Mouse (Mus musculus): ENCODE measurements at regions not wholly inside any gene's neighbourhood (a gene's known extent, or its start where the extent isn't known, plus 50 kb on each side); places are given as distances from the start of the nearest gene placed in this dataset.

DNA sequence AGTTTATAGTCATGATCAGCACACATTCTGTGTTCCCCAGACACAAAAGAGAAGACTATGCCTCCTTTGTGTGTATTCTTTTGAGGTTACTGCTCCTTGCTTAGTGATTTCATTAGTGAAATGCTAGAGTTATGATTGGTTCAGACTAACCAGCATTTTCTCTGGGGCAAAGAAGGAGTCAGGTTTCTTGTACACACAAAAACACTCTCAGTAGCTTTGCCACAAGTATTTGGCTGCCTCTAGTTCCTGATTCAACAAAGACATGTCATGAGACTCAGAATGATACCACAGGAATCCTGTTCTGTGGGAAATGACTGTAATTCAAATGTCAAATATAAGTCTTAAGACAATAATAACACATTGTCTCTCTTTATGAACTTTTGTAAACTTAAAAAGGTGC, 86.9 kb downstream of the Alx1 start:
- Histone ChIP-seq H3K4me2 (replicated peaks; ENCODE audit: low read depth, low read length) (no peak overlapping the region), H3K9me3 (ENCODE audit: low read length) (no peaks in the 10 kb centered on the region), H3K4me1 (ENCODE audit: insufficient read depth, low read length) (no peaks in the 10 kb centered on the region), H3K27ac (ENCODE audit: low read length) (no peak overlapping the region), H3K36me3 (ENCODE audit: insufficient read depth, low read length) (no peaks in the 10 kb centered on the region), H3K9ac (replicated peaks; ENCODE audit: low read length) (no peak overlapping the region), H3K4me3 (ENCODE audit: low read length) (no peak overlapping the region), H3K27me3 (ENCODE audit: insufficient read depth, low read length) (no peaks in the 10 kb centered on the region)
- ATAC-seq (ENCODE audit: low FRiP score, low TSS enrichment) = no peak

DNA sequence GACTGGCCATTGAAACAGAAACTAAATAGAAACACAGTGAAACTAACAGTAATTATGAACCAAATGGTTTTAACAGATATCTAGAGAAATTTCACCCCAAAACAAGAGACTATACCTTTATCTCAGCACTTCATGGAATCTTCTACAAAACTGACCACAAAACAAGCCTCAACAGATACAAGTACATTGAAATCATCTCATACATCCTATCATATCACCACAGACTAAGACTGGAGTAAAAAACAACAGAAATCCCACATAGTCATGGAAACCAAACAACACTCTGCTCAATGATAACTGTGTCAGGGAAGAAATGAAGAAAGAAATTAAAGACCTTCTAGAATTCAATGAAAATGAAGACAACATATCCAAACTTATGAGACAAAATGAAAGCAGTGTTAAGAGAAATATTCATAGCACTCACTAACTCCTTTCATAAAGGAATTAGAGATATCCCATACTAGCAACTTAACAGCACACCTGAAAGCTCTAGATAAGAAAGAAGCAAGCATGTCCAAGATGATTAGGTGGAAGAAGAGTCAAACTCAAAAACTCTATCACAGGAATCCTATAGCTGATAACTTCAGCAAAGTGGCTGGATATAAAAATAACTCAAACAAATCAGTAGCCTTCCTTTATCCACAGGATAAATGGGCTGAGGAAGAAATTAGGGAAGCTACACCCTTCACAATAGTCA, 89.0 kb downstream of the Alx1 start:
- H3K36me3 ChIP-seq (ENCODE audit: insufficient read depth, low read length) = no peaks in the 10 kb centered on the region
- no peak overlapping the region for H3K27ac ChIP-seq (ENCODE audit: low read length)
- H3K27me3 ChIP-seq (ENCODE audit: insufficient read depth, low read length) = no peaks in the 10 kb centered on the region
- no peaks in the 10 kb centered on the region for H3K9me3 ChIP-seq (ENCODE audit: low read length)
- no peak overlapping the region for H3K4me2 ChIP-seq (replicated peaks; ENCODE audit: low read depth, low read length)
- no peaks in the 10 kb centered on the region for H3K4me1 ChIP-seq (ENCODE audit: insufficient read depth, low read length)
- no peak overlapping the region for H3K9ac ChIP-seq (replicated peaks; ENCODE audit: low read length)
- no peak for ATAC-seq (ENCODE audit: low FRiP score, low TSS enrichment)
- H3K4me3 ChIP-seq (ENCODE audit: low read length) = no peak overlapping the region

- Histone ChIP-seq H3K27ac (ENCODE audit: low read length) (no peak overlapping the region), H3K9me3 (ENCODE audit: low read length) (no peaks in the 10 kb centered on the region), H3K36me3 (ENCODE audit: insufficient read depth, low read length) (no peaks in the 10 kb centered on the region), H3K9ac (replicated peaks; ENCODE audit: low read length) (no peak overlapping the region), H3K4me3 (ENCODE audit: low read length) (no peak overlapping the region), H3K4me2 (replicated peaks; ENCODE audit: low read depth, low read length) (no peak overlapping the region), H3K27me3 (ENCODE audit: insufficient read depth, low read length) (no peaks in the 10 kb centered on the region), H3K4me1 (ENCODE audit: insufficient read depth, low read length) (no peaks in the 10 kb centered on the region)
- WGBS = 62% methylated on average over 3 of the region's 3 CpGs
- ATAC-seq (ENCODE audit: low FRiP score, low TSS enrichment) = no peak
Observed at GRCm38 (mm10) chr10:102931445-102931844, 98.6 kb downstream of the Alx1 start.

GRCm38 (mm10) chr10:102928651-102929050, 101.4 kb downstream of the Alx1 start:
- Histone ChIP-seq H3K36me3 (ENCODE audit: insufficient read depth, low read length) (no peaks in the 10 kb centered on the region), H3K4me1 (ENCODE audit: insufficient read depth, low read length) (no peaks in the 10 kb centered on the region), H3K27me3 (ENCODE audit: insufficient read depth, low read length) (no peaks in the 10 kb centered on the region), H3K4me3 (ENCODE audit: low read length) (no peak overlapping the region), H3K9me3 (ENCODE audit: low read length) (no peaks in the 10 kb centered on the region), H3K9ac (replicated peaks; ENCODE audit: low read length) (no peak overlapping the region), H3K4me2 (replicated peaks; ENCODE audit: low read depth, low read length) (no peak overlapping the region), H3K27ac (ENCODE audit: low read length) (no peak overlapping the region)
- no peak for ATAC-seq (ENCODE audit: low FRiP score, low TSS enrichment)
- WGBS = 39% methylated on average over 1 of the region's 1 CpGs

DNA sequence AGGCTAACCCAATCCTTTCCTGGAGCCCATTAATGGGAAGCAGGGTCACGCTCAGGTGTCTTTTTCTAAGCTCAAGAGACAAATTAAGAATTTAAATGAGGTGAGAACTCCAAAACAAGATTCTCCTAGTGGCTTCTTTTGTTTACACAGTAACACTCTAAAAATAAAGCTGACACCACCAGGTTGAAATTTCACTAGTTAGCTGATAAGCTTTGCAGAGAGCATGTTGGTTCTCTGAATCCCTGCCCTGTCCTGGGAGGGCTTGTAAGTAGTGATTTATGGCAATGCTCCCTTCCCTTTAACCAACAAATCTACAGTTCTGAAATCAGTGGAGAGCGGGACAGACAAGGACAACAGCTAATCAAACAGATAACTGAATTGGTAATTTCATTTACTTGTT, 132.6 kb downstream of the Alx1 start:
- Histone ChIP-seq H3K9ac (replicated peaks; ENCODE audit: low read length) (no peak overlapping the region), H3K36me3 (ENCODE audit: insufficient read depth, low read length) (no peaks in the 10 kb centered on the region), H3K27ac (ENCODE audit: low read length) (no peak overlapping the region), H3K4me2 (replicated peaks; ENCODE audit: low read depth, low read length) (no peak overlapping the region), H3K27me3 (ENCODE audit: insufficient read depth, low read length) (no peaks in the 10 kb centered on the region), H3K4me1 (ENCODE audit: insufficient read depth, low read length) (no peaks in the 10 kb centered on the region), H3K9me3 (ENCODE audit: low read length) (no peaks in the 10 kb centered on the region), H3K4me3 (ENCODE audit: low read length) (no peak overlapping the region)
- WGBS = 12% methylated on average over 2 of the region's 2 CpGs
- no peak for ATAC-seq (ENCODE audit: low FRiP score, low TSS enrichment)

DNA sequence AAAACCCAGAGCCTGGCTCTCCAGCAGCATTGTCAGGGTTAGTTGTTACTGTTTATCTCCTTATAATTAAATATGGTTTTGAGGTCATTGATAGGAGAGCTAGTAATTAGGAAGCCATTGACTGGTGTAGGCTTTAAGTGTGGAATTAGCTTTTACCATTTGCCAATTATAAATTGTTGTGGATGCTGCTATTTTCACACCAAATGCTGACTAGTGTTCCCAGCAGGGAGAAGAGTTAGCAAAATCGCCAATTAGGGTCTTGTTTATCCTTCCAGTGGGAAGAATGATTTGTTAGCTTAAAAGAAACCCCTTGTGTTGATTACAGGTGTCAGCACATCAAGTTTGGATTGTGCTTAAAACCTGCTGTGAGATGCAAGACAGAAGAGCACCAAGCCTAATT, 134.1 kb downstream of the Alx1 start:
- Histone ChIP-seq H3K4me1 (ENCODE audit: insufficient read depth, low read length) (no peaks in the 10 kb centered on the region), H3K27ac (ENCODE audit: low read length) (no peak overlapping the region), H3K9ac (replicated peaks; ENCODE audit: low read length) (no peak overlapping the region), H3K4me2 (replicated peaks; ENCODE audit: low read depth, low read length) (no peak overlapping the region), H3K4me3 (ENCODE audit: low read length) (no peak overlapping the region), H3K9me3 (ENCODE audit: low read length) (no peaks in the 10 kb centered on the region), H3K36me3 (ENCODE audit: insufficient read depth, low read length) (no peaks in the 10 kb centered on the region), H3K27me3 (ENCODE audit: insufficient read depth, low read length) (no peaks in the 10 kb centered on the region)
- WGBS = 40% methylated on average over 1 of the region's 1 CpGs
- ATAC-seq (ENCODE audit: low FRiP score, low TSS enrichment) = no peak

DNA sequence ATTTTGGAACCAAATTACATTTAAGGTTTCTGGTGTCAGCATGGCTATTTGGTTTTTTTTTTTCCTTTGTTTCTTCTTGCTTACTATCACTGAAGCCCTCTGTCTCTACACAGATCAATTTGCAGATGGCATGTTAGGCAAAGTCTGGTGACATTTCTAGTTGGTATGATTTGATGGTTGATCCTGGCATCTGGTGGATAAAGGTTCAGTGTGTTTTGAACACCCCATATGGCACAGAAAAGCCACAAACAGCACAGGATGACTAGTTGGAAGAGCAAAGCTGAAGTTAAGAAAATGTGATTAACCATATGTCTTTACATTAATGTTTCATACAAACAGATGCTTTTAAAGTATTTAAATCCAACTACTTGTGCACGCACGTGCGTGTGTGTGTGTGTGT, 137.6 kb downstream of the Alx1 start:
- H3K9ac ChIP-seq (replicated peaks; ENCODE audit: low read length) = no peak overlapping the region
- WGBS = 86% methylated on average over 3 of the region's 3 CpGs
- H3K27me3 ChIP-seq (ENCODE audit: insufficient read depth, low read length) = no peaks in the 10 kb centered on the region
- no peak overlapping the region for H3K4me2 ChIP-seq (replicated peaks; ENCODE audit: low read depth, low read length)
- no peak overlapping the region for H3K4me3 ChIP-seq (ENCODE audit: low read length)
- no peaks in the 10 kb centered on the region for H3K36me3 ChIP-seq (ENCODE audit: insufficient read depth, low read length)
- no peak overlapping the region for H3K27ac ChIP-seq (ENCODE audit: low read length)
- H3K9me3 ChIP-seq (ENCODE audit: low read length) = no peaks in the 10 kb centered on the region
- no peak for ATAC-seq (ENCODE audit: low FRiP score, low TSS enrichment)
- no peaks in the 10 kb centered on the region for H3K4me1 ChIP-seq (ENCODE audit: insufficient read depth, low read length)

DNA sequence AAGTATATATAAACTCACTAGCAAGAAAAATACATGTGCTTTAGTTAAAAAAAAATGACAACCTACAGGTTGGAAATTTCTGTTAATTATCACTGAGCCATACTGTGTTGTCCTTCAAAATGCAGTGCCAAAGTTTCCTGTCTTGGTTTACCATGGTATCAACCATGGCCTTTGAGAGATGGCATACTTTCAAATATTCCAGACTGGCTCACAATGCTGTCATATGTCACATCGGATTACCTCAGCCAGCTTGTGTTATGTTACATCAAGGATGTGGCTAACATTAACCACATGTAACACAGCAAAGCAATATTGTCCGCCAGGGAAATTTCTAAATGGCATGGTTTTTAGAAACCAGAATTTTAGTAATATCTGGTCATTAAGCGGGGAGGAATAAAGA, 140.3 kb downstream of the Alx1 start:
- 91% methylated on average over 3 of the region's 3 CpGs for whole genome bisulfite sequencing
- H3K4me1 ChIP-seq (ENCODE audit: insufficient read depth, low read length) = no peaks in the 10 kb centered on the region
- no peak overlapping the region for H3K4me3 ChIP-seq (ENCODE audit: low read length)
- H3K27ac ChIP-seq (ENCODE audit: low read length) = no peak overlapping the region
- no peak for ATAC-seq (ENCODE audit: low FRiP score, low TSS enrichment)
- H3K4me2 ChIP-seq (replicated peaks; ENCODE audit: low read depth, low read length) = no peak overlapping the region
- no peaks in the 10 kb centered on the region for H3K36me3 ChIP-seq (ENCODE audit: insufficient read depth, low read length)
- H3K9me3 ChIP-seq (ENCODE audit: low read length) = no peaks in the 10 kb centered on the region
- no peaks in the 10 kb centered on the region for H3K27me3 ChIP-seq (ENCODE audit: insufficient read depth, low read length)
- no peak overlapping the region for H3K9ac ChIP-seq (replicated peaks; ENCODE audit: low read length)

- Histone ChIP-seq H3K4me3 (ENCODE audit: low read length) (no peak overlapping the region), H3K4me2 (replicated peaks; ENCODE audit: low read depth, low read length) (no peak overlapping the region), H3K27ac (ENCODE audit: low read length) (no peak overlapping the region), H3K27me3 (ENCODE audit: insufficient read depth, low read length) (no peaks in the 10 kb centered on the region), H3K9me3 (ENCODE audit: low read length) (no peaks in the 10 kb centered on the region), H3K36me3 (ENCODE audit: insufficient read depth, low read length) (no peaks in the 10 kb centered on the region), H3K9ac (replicated peaks; ENCODE audit: low read length) (no peak overlapping the region), H3K4me1 (ENCODE audit: insufficient read depth, low read length) (peaks cover 3% of the 10 kb centered on the region; the same call in 1 of the 2 replicates)
- no peak for ATAC-seq (ENCODE audit: low FRiP score, low TSS enrichment)
- WGBS = 52% methylated on average over 6 of the region's 6 CpGs
Observed at GRCm38 (mm10) chr10:102881824-102882438, 148.1 kb downstream of the Alx1 start.

DNA sequence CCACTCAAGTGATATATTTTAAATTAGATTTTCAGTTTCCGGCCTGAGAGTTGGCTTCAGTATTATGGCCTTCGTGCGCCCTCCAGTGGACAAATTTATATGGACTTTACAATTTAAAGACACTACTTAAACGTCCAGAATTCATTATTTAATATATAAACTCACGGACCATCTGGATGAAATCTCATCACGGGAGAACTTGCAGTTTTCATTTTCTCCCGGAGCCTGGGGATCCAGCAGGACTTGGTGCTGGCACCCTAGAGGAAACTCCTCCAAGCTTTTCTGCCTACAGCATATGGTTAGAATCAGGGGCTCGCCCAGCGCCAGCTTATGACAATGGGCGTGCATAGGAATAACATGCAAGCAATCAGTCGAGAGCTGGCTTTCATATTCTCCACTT, 152.0 kb downstream of the Alx1 start:
- no peak overlapping the region for H3K9ac ChIP-seq (replicated peaks; ENCODE audit: low read length)
- no peak for ATAC-seq (ENCODE audit: low FRiP score, low TSS enrichment)
- H3K4me1 ChIP-seq (ENCODE audit: insufficient read depth, low read length) = peaks cover 3% of the 10 kb centered on the region; the same call in 1 of the 2 replicates
- no peaks in the 10 kb centered on the region for H3K9me3 ChIP-seq (ENCODE audit: low read length)
- WGBS = 35% methylated on average over 11 of the region's 11 CpGs
- no peak overlapping the region for H3K27ac ChIP-seq (ENCODE audit: low read length)
- no peaks in the 10 kb centered on the region for H3K36me3 ChIP-seq (ENCODE audit: insufficient read depth, low read length)
- H3K4me3 ChIP-seq (ENCODE audit: low read length) = 0 out of 2 replicates have a peak overlapping the region, but pooled peaks have one; percentile 9
- peak overlapping the region; percentile 37 for H3K4me2 ChIP-seq (replicated peaks; ENCODE audit: low read depth, low read length)
- H3K27me3 ChIP-seq (ENCODE audit: insufficient read depth, low read length) = no peaks in the 10 kb centered on the region

Measured in kidney, embryonic 16.5 days (tissue).